Mouse (Mus musculus): Measurements from ENCODE around the gene Tmem260. TPM values are rescaled to one million over a fixed set of nuclear protein-coding genes. Genes with fewer than 3 reads are reported as not detected.

Tmem260 gene
- polyA plus RNA-seq, 1 experiment from 2014 or later = 21.5 TPM

GRCm38 (mm10) chr14:48431978-48432377 is 13.9 kb upstream of the Tmem260 start:
- H3K9me3 ChIP-seq (ENCODE audit: control insufficient read depth, low read length) = no peaks in the 10 kb centered on the region
- no peak for ATAC-seq (ENCODE audit: low read depth)
- no peaks in the 10 kb centered on the region for H3K27me3 ChIP-seq (replicated peaks; ENCODE audit: control insufficient read depth, insufficient read depth, low read length)
- no peaks in the 10 kb centered on the region for H3K36me3 ChIP-seq (ENCODE audit: control insufficient read depth, insufficient read depth, low read length)
- no peak for DNase-seq (ENCODE audit: low spot score)
- H3K27ac ChIP-seq (replicated peaks; ENCODE audit: low read depth, low read length) = no peak overlapping the region
- no peaks in the 10 kb centered on the region for H3K4me1 ChIP-seq (ENCODE audit: control insufficient read depth, insufficient read depth, low read length)
- no peak overlapping the region for H3K4me3 ChIP-seq (ENCODE audit: low read depth, low read length)
- 87% methylated on average over 2 of the region's 2 CpGs for WGBS
- H3K9ac ChIP-seq (ENCODE audit: low read depth, low read length) = no peak overlapping the region
- H3K4me2 ChIP-seq (ENCODE audit: low read depth, low read length) = no peak overlapping the region

- Histone ChIP-seq H3K27ac (replicated peaks; ENCODE audit: low read depth, low read length) (no peak overlapping the region), H3K4me1 (ENCODE audit: control insufficient read depth, insufficient read depth, low read length) (peaks cover 6% of the 10 kb centered on the region), H3K9ac (ENCODE audit: low read depth, low read length) (no peak overlapping the region), H3K36me3 (ENCODE audit: control insufficient read depth, insufficient read depth, low read length) (no peaks in the 10 kb centered on the region), H3K4me3 (ENCODE audit: low read depth, low read length) (no peak overlapping the region), H3K4me2 (ENCODE audit: low read depth, low read length) (no peak overlapping the region), H3K9me3 (ENCODE audit: control insufficient read depth, low read length) (no peaks in the 10 kb centered on the region), H3K27me3 (replicated peaks; ENCODE audit: control insufficient read depth, insufficient read depth, low read length) (no peaks in the 10 kb centered on the region)
- no peak for DNase-seq (ENCODE audit: low spot score)
- no peak for ATAC-seq (ENCODE audit: low read depth)
- 49% methylated on average over 3 of the region's 3 CpGs for WGBS
Observed at GRCm38 (mm10) chr14:48443796-48444195, 2.1 kb upstream of the Tmem260 start.

- Histone ChIP-seq H3K27me3 (replicated peaks; ENCODE audit: control insufficient read depth, insufficient read depth, low read length) (no peaks in the 10 kb centered on the region), H3K27ac (replicated peaks; ENCODE audit: low read depth, low read length) (no peak overlapping the region), H3K9me3 (ENCODE audit: control insufficient read depth, low read length) (no peaks in the 10 kb centered on the region), H3K36me3 (ENCODE audit: control insufficient read depth, insufficient read depth, low read length) (peaks cover 9% of the 10 kb centered on the region), H3K9ac (ENCODE audit: low read depth, low read length) (no peak overlapping the region), H3K4me3 (ENCODE audit: low read depth, low read length) (no peak overlapping the region), H3K4me1 (ENCODE audit: control insufficient read depth, insufficient read depth, low read length) (peaks cover 6% of the 10 kb centered on the region), H3K4me2 (ENCODE audit: low read depth, low read length) (no peak overlapping the region)
- WGBS = 76% methylated on average over 18 of the region's 18 CpGs
- ATAC-seq (ENCODE audit: low read depth) (no peak), DNase-seq (ENCODE audit: low spot score) (no peak)
Observed at GRCm38 (mm10) chr14:48451966-48452407, 6.1 kb downstream of the Tmem260 start.

- Histone ChIP-seq H3K27ac (replicated peaks; ENCODE audit: low read depth, low read length) (no peak overlapping the region), H3K9me3 (ENCODE audit: control insufficient read depth, low read length) (no peaks in the 10 kb centered on the region), H3K9ac (ENCODE audit: low read depth, low read length) (no peak overlapping the region), H3K4me3 (ENCODE audit: low read depth, low read length) (no peak overlapping the region), H3K4me2 (ENCODE audit: low read depth, low read length) (no peak overlapping the region), H3K36me3 (ENCODE audit: control insufficient read depth, insufficient read depth, low read length) (peaks cover 9% of the 10 kb centered on the region), H3K4me1 (ENCODE audit: control insufficient read depth, insufficient read depth, low read length) (no peaks in the 10 kb centered on the region), H3K27me3 (replicated peaks; ENCODE audit: control insufficient read depth, insufficient read depth, low read length) (no peaks in the 10 kb centered on the region)
- WGBS = 77% methylated on average over 5 of the region's 5 CpGs
- ATAC-seq (ENCODE audit: low read depth) (no peak), DNase-seq (ENCODE audit: low spot score) (no peak)
Observed at GRCm38 (mm10) chr14:48453411-48453810, 7.5 kb downstream of the Tmem260 start.

GRCm38 (mm10) chr14:48456305-48457092 is 10.6 kb downstream of the Tmem260 start:
- 58% methylated on average over 12 of the region's 12 CpGs for WGBS

GRCm38 (mm10) chr14:48457288-48457938 is 11.5 kb downstream of the Tmem260 start:
- Histone ChIP-seq H3K4me3 (ENCODE audit: low read depth, low read length) (no peak overlapping the region), H3K9ac (ENCODE audit: low read depth, low read length) (no peak overlapping the region), H3K4me1 (ENCODE audit: control insufficient read depth, insufficient read depth, low read length) (no peaks in the 10 kb centered on the region), H3K27me3 (replicated peaks; ENCODE audit: control insufficient read depth, insufficient read depth, low read length) (no peaks in the 10 kb centered on the region), H3K27ac (replicated peaks; ENCODE audit: low read depth, low read length) (no peak overlapping the region), H3K36me3 (ENCODE audit: control insufficient read depth, insufficient read depth, low read length) (peaks cover 19% of the 10 kb centered on the region), H3K4me2 (ENCODE audit: low read depth, low read length) (no peak overlapping the region), H3K9me3 (ENCODE audit: control insufficient read depth, low read length) (no peaks in the 10 kb centered on the region)
- no peak for ATAC-seq (ENCODE audit: low read depth)
- DNase-seq (ENCODE audit: low spot score) = no peak
- WGBS = 81% methylated on average over 16 of the region's 16 CpGs

More at GRCm38 (mm10) chr14:48456305-48457092, 10.6 kb downstream of the Tmem260 start:
- H3K4me1 ChIP-seq (ENCODE audit: control insufficient read depth, insufficient read depth, low read length) = no peaks in the 10 kb centered on the region
- H3K9me3 ChIP-seq (ENCODE audit: control insufficient read depth, low read length) = no peaks in the 10 kb centered on the region
- H3K36me3 ChIP-seq (ENCODE audit: control insufficient read depth, insufficient read depth, low read length) = peaks cover 24% of the 10 kb centered on the region
- H3K27me3 ChIP-seq (replicated peaks; ENCODE audit: control insufficient read depth, insufficient read depth, low read length) = no peaks in the 10 kb centered on the region
- H3K27ac ChIP-seq (replicated peaks; ENCODE audit: low read depth, low read length) = no peak overlapping the region
- ATAC-seq (ENCODE audit: low read depth) = peak; percentile 92
- peak; percentile 71 for DNase-seq (ENCODE audit: low spot score)
- no peak overlapping the region for H3K4me3 ChIP-seq (ENCODE audit: low read depth, low read length)
- no peak overlapping the region for H3K4me2 ChIP-seq (ENCODE audit: low read depth, low read length)
- no peak overlapping the region for H3K9ac ChIP-seq (ENCODE audit: low read depth, low read length)

- Histone ChIP-seq H3K4me2 (ENCODE audit: low read depth, low read length) (no peak overlapping the region), H3K9ac (ENCODE audit: low read depth, low read length) (no peak overlapping the region), H3K27ac (replicated peaks; ENCODE audit: low read depth, low read length) (no peak overlapping the region), H3K4me3 (ENCODE audit: low read depth, low read length) (no peak overlapping the region), H3K36me3 (ENCODE audit: control insufficient read depth, insufficient read depth, low read length) (peaks cover 18% of the 10 kb centered on the region; the same call in 1 of the 2 replicates), H3K27me3 (replicated peaks; ENCODE audit: control insufficient read depth, insufficient read depth, low read length) (no peaks in the 10 kb centered on the region), H3K4me1 (ENCODE audit: control insufficient read depth, insufficient read depth, low read length) (no peaks in the 10 kb centered on the region), H3K9me3 (ENCODE audit: control insufficient read depth, low read length) (no peaks in the 10 kb centered on the region)
- WGBS = 82% methylated on average over 9 of the region's 9 CpGs
- DNase-seq (ENCODE audit: low spot score) (no peak), ATAC-seq (ENCODE audit: low read depth) (no peak)
Observed at GRCm38 (mm10) chr14:48458901-48459300, 13.0 kb downstream of the Tmem260 start.

- WGBS = 86% methylated on average over 7 of the region's 7 CpGs
- Histone ChIP-seq H3K4me3 (ENCODE audit: low read depth, low read length) (no peak overlapping the region), H3K27ac (replicated peaks; ENCODE audit: low read depth, low read length) (no peak overlapping the region), H3K4me2 (ENCODE audit: low read depth, low read length) (no peak overlapping the region), H3K9me3 (ENCODE audit: control insufficient read depth, low read length) (no peaks in the 10 kb centered on the region), H3K27me3 (replicated peaks; ENCODE audit: control insufficient read depth, insufficient read depth, low read length) (no peaks in the 10 kb centered on the region), H3K36me3 (ENCODE audit: control insufficient read depth, insufficient read depth, low read length) (peaks cover 17% of the 10 kb centered on the region; the same call in 1 of the 2 replicates), H3K4me1 (ENCODE audit: control insufficient read depth, insufficient read depth, low read length) (no peaks in the 10 kb centered on the region), H3K9ac (ENCODE audit: low read depth, low read length) (no peak overlapping the region)
- ATAC-seq (ENCODE audit: low read depth) (no peak), DNase-seq (ENCODE audit: low spot score) (no peak)
Observed at GRCm38 (mm10) chr14:48468339-48468738, 22.4 kb downstream of the Tmem260 start.
